ENCODE assay signal across 7 mouse cellular contexts in genomic region chr2:129038426-129038936, GRCm38 (mm10). TPM values are rescaled to one million over a fixed set of nuclear protein-coding genes. Genes with fewer than 3 reads are reported as not detected.
DNase-seq lines count a peak whose midpoint lies in the region; ATAC-seq and TF ChIP-seq lines count a peak whose summit lies in the region.

No protein-coding gene starts in this region.

- H3K9me3 ChIP-seq in forebrain, embryonic 10.5 days = no peaks in the 10 kb centered on the region
- H3K9me3 ChIP-seq in limb, embryonic 12.5 days = no peaks in the 10 kb centered on the region
- H3K9me3 ChIP-seq in neural tube, embryonic 14.5 days (ENCODE audit: control insufficient read depth, low read length) = no peaks in the 10 kb centered on the region

- H3K9ac ChIP-seq in limb, embryonic 12.5 days (replicated peaks) = peak overlapping the region; percentile 64
- H3K9ac ChIP-seq in neural tube, embryonic 14.5 days (replicated peaks; ENCODE audit: low read depth, low read length) = peak overlapping the region; percentile 61

- no peak overlapping the region for H3K27ac ChIP-seq in left cerebral cortex, adult 2 months
- peak overlapping the region; percentile 63; the same call in 1 of the 2 replicates for H3K27ac ChIP-seq in forebrain, embryonic 10.5 days
- no peak overlapping the region for H3K27ac ChIP-seq in limb, embryonic 12.5 days
- no peak overlapping the region for H3K27ac ChIP-seq in neural tube, embryonic 14.5 days (ENCODE audit: low read depth, low read length)

- H3K4me1 ChIP-seq in forebrain, embryonic 10.5 days = peaks cover 12% of the 10 kb centered on the region
- H3K4me1 ChIP-seq in limb, embryonic 12.5 days (replicated peaks) = peaks cover 12% of the 10 kb centered on the region; the same call in 1 of the 2 replicates
- H3K4me1 ChIP-seq in neural tube, embryonic 14.5 days (ENCODE audit: control insufficient read depth, insufficient read depth, low read length) = 0 out of 2 replicates have a peak, but pooled peaks cover 4% of the 10 kb centered on the region

- WGBS in forebrain, embryonic 10.5 days = 38% methylated on average over 15 of the region's 15 CpGs
- WGBS in limb, embryonic 12.5 days = 32% methylated on average over 15 of the region's 15 CpGs
- WGBS in neural tube, embryonic 14.5 days = 37% methylated on average over 15 of the region's 15 CpGs

- no peak for DNase-seq in left cerebral cortex, adult 2 months (ENCODE audit: extremely low spot score in 1 of 2, low spot score in 2 of 2)
- no peak for DNase-seq in left cerebral cortex, adult 18-20 months (ENCODE audit: low spot score in 2 of 2)
- peak; percentile 29 for DNase-seq in brain, adult 2 months (ENCODE audit: low read depth, low spot score)
- peak; percentile 24 for DNase-seq in forebrain, embryonic 10.5 days (ENCODE audit: extremely low spot score, low spot score)
- DNase-seq in layer of hippocampus, adult 11-12 months (ENCODE audit: low spot score) = no peak

- no peak for ATAC-seq in limb, embryonic 12.5 days (ENCODE audit: insufficient number of reproducible peaks, insufficient read depth, low FRiP score, low TSS enrichment, low read depth)
- peak; percentile 7; the same call in 1 of the 2 replicates for ATAC-seq in neural tube, embryonic 14.5 days (ENCODE audit: low read depth)

- H3K36me3 ChIP-seq in forebrain, embryonic 10.5 days (replicated peaks) = no peaks in the 10 kb centered on the region
- no peaks in the 10 kb centered on the region for H3K36me3 ChIP-seq in limb, embryonic 12.5 days
- H3K36me3 ChIP-seq in neural tube, embryonic 14.5 days (ENCODE audit: control insufficient read depth, insufficient read depth, low read length) = no peaks in the 10 kb centered on the region

- peaks cover 66% of the 10 kb centered on the region for H3K27me3 ChIP-seq in forebrain, embryonic 10.5 days (ENCODE audit: poor library complexity, severe bottlenecking)
- peaks cover 59% of the 10 kb centered on the region for H3K27me3 ChIP-seq in limb, embryonic 12.5 days
- peaks cover 4% of the 10 kb centered on the region for H3K27me3 ChIP-seq in neural tube, embryonic 14.5 days (ENCODE audit: control insufficient read depth, insufficient read depth, low read length)

- H3K4me2 ChIP-seq in limb, embryonic 12.5 days = peak overlapping the region; percentile 91
- peak overlapping the region; percentile 89 for H3K4me2 ChIP-seq in neural tube, embryonic 14.5 days (ENCODE audit: low read depth, low read length)

- H3K4me3 ChIP-seq in left cerebral cortex, adult 2 months = peak overlapping the region; percentile 39
- H3K4me3 ChIP-seq in forebrain, embryonic 10.5 days = peak overlapping the region; percentile 54
- peak overlapping the region; percentile 48 for H3K4me3 ChIP-seq in limb, embryonic 12.5 days (replicated peaks)
- peak overlapping the region; percentile 42 for H3K4me3 ChIP-seq in neural tube, embryonic 14.5 days (ENCODE audit: low read depth, low read length)

- no peak for TF ChIP-seq CTCF in left cerebral cortex, adult 2 months (IDR thresholded peaks at IDR 0.05)

- intact Hi-C loops in left cerebral cortex, adult 2 months (cut with DNase I) = no loop called here

RNA-seq across cellular contexts. Expression of gene Vinac1, which starts 9.5 kb away (rescaled TPM):
- under 1 TPM in 1 of 2 experiments, not detected in 1; 0.25 TPM for total RNA-seq in left cerebral cortex, adult 2 months (2021)
- total RNA-seq in left cerebral cortex, adult 18-20 months (2021) = under 1 TPM; 0.14 to 0.21 TPM
- polyA plus RNA-seq in forebrain, embryonic 10.5 days (2016; fragmentation: Nextera tagmentation; extraction: Ambion mirVana) = 0.09 and 0.16 TPM in 2 replicates
- polyA plus RNA-seq in limb, embryonic 12.5 days (2016; fragmentation: Nextera tagmentation; extraction: Ambion mirVana) = 0.06 and 0.17 TPM in 2 replicates
- polyA plus RNA-seq in neural tube, embryonic 14.5 days (2014; fragmentation: Nextera tagmentation; extraction: Ambion mirVana) = 1.0 and 1.3 TPM in 2 replicates

RNA-seq across cellular contexts. Expression of gene Ttl, which starts 27.3 kb away (rescaled TPM):
- total RNA-seq in left cerebral cortex, adult 2 months (2021) = 10 to 100 TPM; 64.0 to 70.2 TPM
- total RNA-seq in left cerebral cortex, adult 18-20 months (2021) = 10 to 100 TPM; 63.4 to 67.0 TPM
- 12.4 and 14.0 TPM in 2 replicates for polyA plus RNA-seq in forebrain, embryonic 10.5 days (2016; fragmentation: Nextera tagmentation; extraction: Ambion mirVana)
- polyA plus RNA-seq in limb, embryonic 12.5 days (2016; fragmentation: Nextera tagmentation; extraction: Ambion mirVana) = 18.2 and 20.0 TPM in 2 replicates
- 43.5 and 53.1 TPM in 2 replicates for polyA plus RNA-seq in neural tube, embryonic 14.5 days (2014; fragmentation: Nextera tagmentation; extraction: Ambion mirVana)

Comparison
In these comparisons a context has a peak if more than half of its experiments do, and no peak if none do; other contexts are left out.
1. DNase-seq: peak in brain, adult 2 months (single experiment) and forebrain, embryonic 10.5 days (single experiment); none in left cerebral cortex, adult 2 months (0 of 2), left cerebral cortex, adult 18-20 months (0 of 2) and layer of hippocampus, adult 11-12 months (single experiment).
2. Peak in every context shown above with its lines, with median percentiles within 50 percentile points of each other: H3K4me3 ChIP-seq.